Mouse (Mus musculus) heart, postnatal 0 days (tissue): ENCODE measurements around the gene Ephx4. TPM values are rescaled to one million over a fixed set of nuclear protein-coding genes. Genes with fewer than 3 reads are reported as not detected.

Experiments
- ATAC-seq: fragments of 200-750 bp; cut with Nextera tagmentation; 2 replicates; pipeline ENCODE4 v1.8.0; 2017; ENCODE audit warnings: low read depth, moderate number of reproducible peaks, moderate library complexity; ENCODE audit not compliant: insufficient read depth
- DNase-seq: peaks from one replicate; pipeline ENCODE4 v3.0.0-alpha.2; 2016; ENCODE audit warnings: low spot score
- H3K27ac ChIP-seq: fragments of 300-500 bp; sonication (generic); 2 replicates; pipeline ENCODE4 v1.5.1; 2014; ENCODE audit warnings: low read depth, mild to moderate bottlenecking
- H3K27me3 ChIP-seq: fragments of 300-500 bp; sonication (generic); 2 replicates; pipeline ENCODE4 v1.6.1; 2014; ENCODE audit warnings: low read length, mixed read lengths; ENCODE audit not compliant: control insufficient read depth, insufficient read depth
- H3K36me3 ChIP-seq: fragments of 300-500 bp; sonication (generic); replicated peaks from 2 replicates; pipeline ENCODE4 v1.6.1; 2014; ENCODE audit warnings: low read length, mixed read lengths; ENCODE audit not compliant: control insufficient read depth, insufficient read depth
- H3K4me1 ChIP-seq: fragments of 300-500 bp; sonication (generic); 2 replicates; pipeline ENCODE4 v1.6.1; 2014; ENCODE audit warnings: antibody characterized with exemption; ENCODE audit not compliant: control insufficient read depth, insufficient read depth
- H3K4me2 ChIP-seq: fragments of 300-500 bp; sonication (generic); 2 replicates; pipeline ENCODE4 v1.6.1; 2014; ENCODE audit warnings: low read depth, mild to moderate bottlenecking, low read length, moderate library complexity
- H3K4me3 ChIP-seq: fragments of 300-500 bp; sonication (generic); 2 replicates; pipeline ENCODE4 v1.5.1; 2014; ENCODE audit warnings: low read depth, low read length
- H3K9ac ChIP-seq: fragments of 300-500 bp; sonication (generic); replicated peaks from 2 replicates; pipeline ENCODE4 v1.6.1; 2014; ENCODE audit warnings: low read depth, low read length, mixed read lengths
- H3K9me3 ChIP-seq: fragments of 300-500 bp; sonication (generic); replicated peaks from 2 replicates; pipeline ENCODE4 v1.6.1; 2016; ENCODE audit warnings: low read length; ENCODE audit not compliant: control insufficient read depth
- CTCF ChIP-seq: IDR thresholded peaks from 2 replicates; pipeline ENCODE4 v1.5.1; 2016; ENCODE audit warnings: antibody characterized with exemption, control low read depth, low read depth
- EP300 ChIP-seq: IDR thresholded peaks from 2 replicates; pipeline ENCODE4 v1.6.1; 2016; ENCODE audit warnings: antibody characterized with exemption, low read depth
- WGBS: fragments of 180-500 bp; shearing (Covaris S2); extraction: QIAGEN DNeasy Blood & Tissue Kit; methylation state at CpG from one replicate; pipeline ENCODE4 v1.1.7; 2014; 5-methylcytosine and 5-hydroxymethylcytosine counted together
- polyA plus RNA-seq: library from polyadenylated mRNA; unstranded; fragments of >200 nt; fragmentation: Nextera tagmentation; extraction: Ambion mirVana; gene quantifications from 2 replicates; pipeline ENCODE4 v1.2.1, GENCODE M21; 2015
- total RNA-seq: library from RNA; depleted of rRNA; stranded (reverse); fragments of >200 nt; gene quantifications from 2 replicates; pipeline ENCODE4 v1.2.3, GENCODE M21; 2014; ENCODE audit warnings: low replicate concordance

The Ephx4 gene
- total and polyA plus RNA-seq, 2 experiments from 2014 or later = 1.6 TPM; not detected in 1

DNA sequence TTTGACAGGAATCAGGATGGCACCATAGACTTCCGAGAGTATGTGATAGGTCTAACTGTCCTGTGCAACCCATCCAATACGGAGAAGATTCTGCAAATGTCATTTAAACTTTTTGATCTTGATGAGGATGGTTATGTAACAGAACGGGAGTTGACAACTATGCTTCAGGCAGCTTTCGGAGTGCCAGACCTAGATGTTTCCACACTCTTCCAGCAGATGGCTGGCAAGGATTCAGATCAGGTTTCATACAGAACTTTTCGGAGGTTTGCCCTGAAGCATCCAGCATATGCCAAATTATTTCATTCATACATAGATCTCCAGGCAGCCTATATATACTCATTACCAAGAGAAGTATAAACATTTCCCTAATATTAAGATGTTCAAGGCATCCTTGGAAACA lies 31.5 kb downstream of the Ephx4 start:
- Histone ChIP-seq H3K4me1 (0 out of 2 replicates have a peak, but pooled peaks cover 6% of the 10 kb centered on the region), H3K4me3 (no peak overlapping the region), H3K27me3 (no peaks in the 10 kb centered on the region), H3K9me3 (no peaks in the 10 kb centered on the region), H3K27ac (no peak overlapping the region), H3K36me3 (no peaks in the 10 kb centered on the region), H3K4me2 (no peak overlapping the region), H3K9ac (no peak overlapping the region)
- no peak for ATAC-seq
- no peak for DNase-seq
- TF ChIP-seq EP300 (no peak), CTCF (no peak)
- 68% methylated on average over 5 of the region's 5 CpGs for WGBS

DNA sequence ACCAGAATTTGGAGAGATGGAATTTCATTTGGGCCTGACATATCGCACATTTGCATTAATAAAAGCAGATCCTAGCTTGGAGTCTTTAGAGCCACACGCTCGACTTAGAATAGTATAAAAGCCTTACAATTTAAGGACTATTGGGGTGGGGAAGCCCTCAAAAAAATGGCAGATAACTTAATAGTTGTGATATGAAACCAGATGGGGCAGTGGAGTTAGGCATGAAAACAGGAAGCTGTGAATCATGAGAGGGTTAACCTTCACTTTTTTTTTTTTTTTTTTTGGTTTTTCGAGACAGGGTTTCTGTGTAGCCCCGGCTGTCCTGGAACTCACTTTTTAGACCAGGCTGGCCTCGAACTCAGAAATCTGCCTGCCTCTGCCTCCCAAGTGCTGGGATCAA lies 33.6 kb downstream of the Ephx4 start:
- no peak overlapping the region for H3K27ac ChIP-seq
- H3K27me3 ChIP-seq = no peaks in the 10 kb centered on the region
- DNase-seq (no peak), ATAC-seq (no peak)
- no peaks in the 10 kb centered on the region for H3K9me3 ChIP-seq
- WGBS = 81% methylated on average over 6 of the region's 6 CpGs
- 0 out of 2 replicates have a peak, but pooled peaks cover 6% of the 10 kb centered on the region for H3K4me1 ChIP-seq
- H3K4me3 ChIP-seq = no peak overlapping the region
- TF ChIP-seq CTCF (no peak), EP300 (no peak)
- no peak overlapping the region for H3K9ac ChIP-seq
- H3K36me3 ChIP-seq = no peaks in the 10 kb centered on the region
- H3K4me2 ChIP-seq = no peak overlapping the region

DNA sequence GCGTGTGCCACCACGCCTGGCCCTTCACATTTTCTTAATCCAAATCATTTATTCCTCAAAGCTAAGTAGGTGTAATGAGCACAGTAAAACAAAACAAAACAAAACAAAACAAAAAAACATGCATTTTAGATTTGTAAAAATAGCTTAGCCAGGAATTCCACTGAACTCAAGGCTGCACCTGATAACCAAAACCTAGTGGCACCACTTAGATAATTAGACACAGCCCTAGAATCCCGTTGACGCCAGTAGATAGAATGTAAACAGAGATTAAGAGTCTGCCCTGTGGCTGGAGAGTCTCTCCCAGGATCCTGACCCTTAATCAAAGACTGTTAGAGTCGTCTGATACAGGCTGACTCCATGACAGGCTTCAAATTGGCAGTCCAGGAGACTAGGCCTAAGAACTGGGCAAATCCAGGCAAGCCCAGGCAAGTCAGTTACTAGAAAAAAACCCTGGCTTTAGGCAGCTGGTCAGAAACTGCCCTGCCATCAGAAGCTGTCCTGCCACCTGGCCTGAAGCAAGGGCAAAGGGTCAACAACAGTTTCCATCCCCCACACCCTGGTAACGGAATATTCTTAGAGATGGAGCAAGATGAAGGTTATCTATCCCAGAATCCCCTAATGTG lies 34.2 kb downstream of the Ephx4 start:
- no peaks in the 10 kb centered on the region for H3K27me3 ChIP-seq
- 67% methylated on average over 6 of the region's 6 CpGs for WGBS
- H3K36me3 ChIP-seq = no peaks in the 10 kb centered on the region
- no peak overlapping the region for H3K9ac ChIP-seq
- DNase-seq (no peak), ATAC-seq (no peak)
- 0 out of 2 replicates have a peak, but pooled peaks cover 6% of the 10 kb centered on the region for H3K4me1 ChIP-seq
- no peak for TF ChIP-seq CTCF
- TF ChIP-seq EP300 = no peak
- H3K4me3 ChIP-seq = no peak overlapping the region
- H3K4me2 ChIP-seq = no peak overlapping the region
- H3K9me3 ChIP-seq = no peaks in the 10 kb centered on the region
- H3K27ac ChIP-seq = no peak overlapping the region

DNA sequence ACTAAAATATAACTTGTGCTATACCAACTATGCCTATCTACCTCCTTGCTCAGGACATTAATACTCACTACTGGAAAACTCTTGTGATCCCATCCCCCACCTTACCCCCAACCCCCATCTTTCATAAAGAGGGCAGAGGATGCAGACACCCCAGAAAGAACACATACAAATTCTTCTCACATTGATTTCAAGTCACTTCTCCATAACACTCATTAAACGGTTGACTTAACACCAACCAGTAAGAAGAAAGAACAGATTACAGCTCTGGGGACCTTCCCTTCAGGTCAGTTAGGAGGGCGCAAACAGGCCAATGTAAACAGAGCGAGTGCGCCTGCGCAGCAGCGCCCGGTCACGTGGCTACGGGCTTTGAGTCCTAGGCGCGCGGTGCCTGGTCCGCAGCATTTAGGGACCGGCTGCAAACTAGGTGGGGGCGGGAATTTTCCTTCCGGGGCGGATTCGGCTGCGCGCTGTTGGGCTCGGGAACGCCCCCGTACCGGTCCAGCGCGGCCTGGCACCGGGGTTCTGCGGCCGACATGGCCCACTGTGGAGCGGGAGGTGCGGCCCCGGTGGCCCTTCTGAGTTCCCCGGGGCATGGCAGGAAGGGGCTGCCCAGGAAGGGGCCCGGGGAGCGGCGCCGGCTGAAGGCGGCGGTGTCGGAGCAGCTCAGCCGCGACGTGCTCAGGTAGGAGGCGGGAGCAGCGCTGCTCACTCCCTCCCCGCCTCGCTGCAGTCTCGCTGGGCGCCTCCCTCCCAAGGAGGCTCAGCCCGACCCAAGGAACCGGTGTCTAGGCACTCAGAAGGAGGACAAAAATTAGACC lies 35.1 kb downstream of the Ephx4 start, which contains the start of gene Btbd8:
Gene Btbd8, plus strand, starts transcription at position 534 of the 818 bp plus-strand sequence.
- under 1% methylated on average over 50 of the region's 51 CpGs for WGBS
- no peaks in the 10 kb centered on the region for H3K27me3 ChIP-seq
- peak within 1 kb of the TSS; percentile 65 for H3K4me2 ChIP-seq
- H3K9ac ChIP-seq = peak within 1 kb of the TSS; percentile 83
- H3K27ac ChIP-seq = peak within 1 kb of the TSS; percentile 78
- TF ChIP-seq CTCF = no peak
- 0 out of 2 replicates have a peak, but pooled peaks have one; percentile 32 for TF ChIP-seq EP300
- DNase-seq = peak; percentile 84
- no peaks in the 10 kb centered on the region for H3K36me3 ChIP-seq
- H3K4me1 ChIP-seq = 0 out of 2 replicates have a peak, but pooled peaks cover 6% of the 10 kb centered on the region
- peak; percentile 97 for ATAC-seq
- H3K9me3 ChIP-seq = no peaks in the 10 kb centered on the region
- peak within 1 kb of the TSS; percentile 91 for H3K4me3 ChIP-seq

DNA sequence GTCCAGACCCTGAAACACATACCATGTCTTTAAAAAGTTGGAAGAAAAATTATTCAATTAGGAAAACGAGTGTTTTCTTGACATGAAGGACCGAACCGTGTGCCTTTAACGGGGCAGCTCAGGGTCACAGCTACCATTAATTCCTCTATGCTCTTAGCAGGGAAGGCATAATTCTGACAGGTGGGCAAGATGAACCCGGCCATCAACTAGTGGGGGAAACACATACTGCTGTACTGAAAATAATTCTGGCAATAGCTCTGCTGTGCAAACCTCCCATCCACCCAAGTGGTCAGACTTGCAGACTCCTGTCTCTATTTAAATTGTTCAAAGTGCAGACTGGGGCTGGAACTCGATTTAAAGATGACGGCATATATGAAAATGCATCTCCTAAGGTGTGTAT lies 35.8 kb downstream of the Ephx4 start:
- peak overlapping the region; percentile 91 for H3K4me3 ChIP-seq
- WGBS = 20% methylated on average over 7 of the region's 7 CpGs
- H3K36me3 ChIP-seq = no peaks in the 10 kb centered on the region
- H3K9ac ChIP-seq = peak overlapping the region; percentile 83
- no peaks in the 10 kb centered on the region for H3K27me3 ChIP-seq
- DNase-seq = no peak
- peak overlapping the region; percentile 78 for H3K27ac ChIP-seq
- H3K4me2 ChIP-seq = peak overlapping the region; percentile 65
- TF ChIP-seq EP300 = no peak
- TF ChIP-seq CTCF = no peak
- ATAC-seq = no peak
- no peaks in the 10 kb centered on the region for H3K9me3 ChIP-seq
- 0 out of 2 replicates have a peak, but pooled peaks cover 6% of the 10 kb centered on the region for H3K4me1 ChIP-seq
